Mouse (Mus musculus) embryo, embryonic 9.5 days (tissue): Measurements from ENCODE around the gene Dusp28.

Experiments
- DNase-seq: peaks from one replicate; pipeline ENCODE4 v3.0.0-alpha.2; 2017; ENCODE audit errors: extremely low spot score

The Dusp28 gene

GRCm38 (mm10) chr1:92907632-92908360 lies 1.0 kb downstream of the Dusp28 start:
- DNase-seq = no peak

GRCm38 (mm10) chr1:92908664-92909063 lies 1.9 kb downstream of the Dusp28 start:
- DNase-seq = no peak

DNA sequence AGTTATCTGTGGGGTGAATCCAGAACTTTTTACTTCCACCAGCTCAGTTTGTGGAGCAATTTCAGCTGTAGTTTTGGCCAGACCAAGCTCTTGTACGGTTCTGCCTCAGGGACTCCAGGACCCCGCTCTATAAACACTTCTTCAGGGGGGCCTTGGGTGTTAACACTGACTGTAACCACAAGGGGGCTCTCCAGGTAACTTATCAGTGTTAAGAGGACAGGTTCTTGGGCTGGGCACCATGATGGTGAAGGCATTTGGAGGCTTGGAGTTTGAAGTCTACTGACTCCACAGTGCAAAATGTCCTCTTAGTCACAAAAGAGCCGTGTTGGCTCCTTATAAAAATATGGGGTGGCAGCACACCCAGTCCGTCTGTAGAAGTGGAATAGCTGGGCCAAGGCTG lies 2.3 kb downstream of the Dusp28 start:
- DNase-seq = peak; percentile 28

GRCm38 (mm10) chr1:92910239-92910885 lies 3.6 kb downstream of the Dusp28 start, which contains the start of gene Rnpepl1:
Rnpepl1 (plus strand) TSS chr1:92910783.
- DNase-seq = peak; percentile 76

GRCm38 (mm10) chr1:92910925-92911720 lies 4.3 kb downstream of the Dusp28 start:
- peak; percentile 47 for DNase-seq

- no peak for DNase-seq
These were observed 4.9 kb downstream of the Dusp28 start for GRCm38 (mm10) chr1:92911721-92912138.

DNA sequence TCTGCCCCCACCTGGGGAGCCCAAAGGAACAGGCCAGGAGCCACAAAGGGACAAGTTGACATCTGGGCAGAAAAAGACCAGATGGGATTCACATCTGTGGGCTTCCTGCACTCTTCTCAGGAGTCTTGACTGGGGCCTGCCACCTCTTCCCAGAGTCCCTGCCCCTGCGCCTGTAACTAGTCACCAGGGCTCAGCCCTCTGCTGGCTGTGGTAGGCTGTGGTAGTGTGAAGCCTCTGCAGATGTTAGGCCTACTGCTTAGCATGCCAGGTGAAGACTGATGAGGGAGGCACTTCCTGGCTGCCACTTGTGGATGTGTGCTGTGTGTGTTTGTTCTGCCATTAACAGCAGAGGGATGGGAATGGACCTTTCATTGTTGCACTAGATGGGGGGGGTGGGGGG lies 5.5 kb downstream of the Dusp28 start:
- no peak for DNase-seq

- no peak for DNase-seq
These were observed 7.5 kb downstream of the Dusp28 start for GRCm38 (mm10) chr1:92914239-92914638.

DNA sequence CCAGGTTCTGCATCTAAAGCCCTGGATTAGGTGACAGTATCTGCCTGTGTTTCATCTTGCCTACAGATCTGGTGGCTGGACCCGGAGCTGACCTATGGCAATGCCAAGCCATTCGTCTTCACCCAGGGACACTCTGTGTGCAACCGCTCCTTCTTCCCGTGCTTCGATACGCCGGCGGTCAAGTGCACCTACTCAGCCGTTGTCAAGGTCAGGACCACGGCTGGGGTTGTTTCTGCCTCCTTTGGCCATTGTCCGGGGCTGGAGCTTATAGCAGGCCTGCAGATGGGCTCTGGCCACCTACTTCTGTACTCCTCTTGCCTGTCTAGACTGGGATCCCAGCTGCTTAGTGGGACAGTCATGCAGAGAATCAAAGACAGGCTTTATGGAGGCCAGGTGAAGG lies 8.2 kb downstream of the Dusp28 start:
- DNase-seq = no peak

DNA sequence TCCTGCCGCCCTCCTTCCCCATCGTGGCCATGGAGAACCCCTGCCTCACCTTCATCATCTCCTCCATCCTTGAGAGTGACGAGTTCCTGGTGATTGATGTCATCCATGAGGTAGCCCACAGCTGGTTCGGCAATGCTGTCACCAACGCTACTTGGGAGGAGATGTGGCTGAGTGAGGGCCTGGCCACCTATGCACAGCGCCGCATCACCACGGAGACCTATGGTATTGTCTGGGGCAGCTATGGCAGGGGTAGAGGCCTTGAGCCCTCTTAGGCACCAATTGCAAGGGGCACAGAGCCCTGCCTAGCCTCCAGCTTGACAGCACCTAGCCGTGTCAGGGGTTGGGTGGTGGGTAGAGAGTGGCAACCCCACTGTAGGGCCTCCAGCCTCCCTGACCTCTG lies 9.9 kb downstream of the Dusp28 start:
- no peak for DNase-seq

GRCm38 (mm10) chr1:92919151-92919550 lies 12.4 kb downstream of the Dusp28 start:
- DNase-seq = no peak

DNA sequence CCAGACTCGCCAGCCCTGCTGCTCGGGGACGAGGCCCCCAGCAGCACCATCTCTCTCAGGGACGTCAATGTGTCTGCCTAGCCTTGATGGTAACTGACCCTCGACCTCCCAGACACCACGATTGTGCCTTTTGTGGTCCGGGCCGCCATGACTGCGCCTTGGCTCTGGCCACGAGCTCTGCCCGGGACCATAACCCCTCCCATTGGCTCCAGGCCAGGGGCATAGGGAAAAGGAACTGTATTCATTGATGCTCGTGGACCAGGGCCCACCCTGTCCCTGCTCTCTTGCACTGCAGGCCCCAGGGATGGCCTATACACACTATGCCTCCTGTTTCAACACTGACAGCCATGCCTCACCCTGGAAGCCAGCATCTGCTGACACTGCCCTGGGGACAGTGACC lies 13.0 kb downstream of the Dusp28 start:
- no peak for DNase-seq

- no peak for DNase-seq
These were observed 13.9 kb downstream of the Dusp28 start for GRCm38 (mm10) chr1:92920474-92921200.

DNA sequence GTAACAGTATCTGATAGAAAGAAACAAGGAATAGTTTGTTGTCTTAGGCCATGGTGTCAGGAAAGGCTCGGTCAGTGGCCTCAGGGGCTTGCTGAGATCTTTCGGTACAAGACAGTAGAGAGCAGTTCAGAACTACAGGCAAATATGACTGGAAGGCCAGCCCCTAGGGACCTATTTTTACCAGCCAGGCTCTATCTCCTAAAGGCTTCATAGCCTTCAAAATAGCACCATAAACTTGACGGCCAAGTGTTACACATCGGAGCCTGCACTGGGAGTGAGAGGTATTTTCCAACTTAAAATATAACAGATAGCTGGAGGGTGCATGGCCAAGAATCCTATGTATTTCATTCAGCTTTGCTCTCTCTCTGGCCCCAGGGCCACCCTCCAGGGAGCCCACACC lies 14.7 kb downstream of the Dusp28 start:
- DNase-seq = no peak

DNA sequence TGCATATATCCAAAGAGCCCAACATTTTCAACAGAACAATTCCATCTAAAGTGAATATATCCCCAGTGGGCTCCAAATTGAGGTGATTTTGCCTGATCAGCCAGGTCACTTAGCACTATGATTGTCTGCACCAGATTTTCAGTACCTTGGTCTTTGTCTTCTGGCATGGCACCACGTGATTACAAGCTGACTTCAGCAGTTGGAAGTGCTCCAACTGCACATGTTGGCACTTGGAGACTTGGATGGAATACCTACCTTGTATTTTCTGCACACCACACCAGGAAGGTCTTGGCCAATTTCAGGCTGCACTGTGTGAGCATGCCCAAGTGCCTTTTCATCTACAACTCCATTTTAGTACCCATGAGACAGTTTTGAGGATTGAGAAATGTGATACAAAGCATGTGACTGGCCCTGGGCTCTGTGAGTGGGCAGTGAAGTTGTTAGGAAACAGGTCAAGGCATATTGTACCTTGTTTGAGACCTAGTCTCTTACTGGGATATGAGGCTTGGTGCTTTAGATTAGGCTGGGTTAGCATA lies 23.5 kb downstream of the Dusp28 start:
- DNase-seq = no peak

GRCm38 (mm10) chr1:92933611-92934010 lies 26.8 kb downstream of the Dusp28 start:
- no peak for DNase-seq

DNA sequence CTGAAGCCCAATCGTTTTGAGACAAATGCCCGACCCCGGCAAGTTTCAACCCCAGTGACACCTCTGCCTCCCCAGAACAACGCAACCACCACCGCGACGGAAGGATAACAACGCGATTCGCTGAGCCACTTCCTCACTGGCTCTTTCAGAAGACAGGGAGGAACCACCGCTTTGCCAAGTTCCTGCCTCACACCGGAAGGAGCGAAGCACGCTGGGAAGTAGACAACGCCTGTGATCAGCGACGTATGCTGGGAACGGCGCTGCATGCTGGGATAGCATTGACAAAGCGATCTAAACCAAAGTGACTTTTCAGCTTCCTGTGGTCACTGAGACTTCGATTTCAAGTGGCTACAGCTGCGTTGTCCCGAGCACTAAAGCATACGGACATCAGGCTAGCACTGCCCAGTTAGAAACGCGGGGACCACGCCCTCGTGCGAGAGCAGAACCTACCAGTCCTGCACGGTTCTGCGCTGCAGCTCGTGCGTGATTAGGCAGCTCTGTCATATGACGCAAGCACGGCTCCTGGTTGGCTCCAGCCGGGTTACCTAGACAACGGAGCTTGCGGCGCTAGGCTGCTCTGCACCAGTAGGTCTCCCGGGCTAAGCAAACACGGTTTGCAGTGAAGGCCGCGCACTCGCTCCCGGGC lies 27.5 kb downstream of the Dusp28 start, which contains the start of gene Capn10:
Capn10 (plus strand) TSS at position 195 of the 646 bp plus-strand sequence.
- peak; percentile 94 for DNase-seq

DNA sequence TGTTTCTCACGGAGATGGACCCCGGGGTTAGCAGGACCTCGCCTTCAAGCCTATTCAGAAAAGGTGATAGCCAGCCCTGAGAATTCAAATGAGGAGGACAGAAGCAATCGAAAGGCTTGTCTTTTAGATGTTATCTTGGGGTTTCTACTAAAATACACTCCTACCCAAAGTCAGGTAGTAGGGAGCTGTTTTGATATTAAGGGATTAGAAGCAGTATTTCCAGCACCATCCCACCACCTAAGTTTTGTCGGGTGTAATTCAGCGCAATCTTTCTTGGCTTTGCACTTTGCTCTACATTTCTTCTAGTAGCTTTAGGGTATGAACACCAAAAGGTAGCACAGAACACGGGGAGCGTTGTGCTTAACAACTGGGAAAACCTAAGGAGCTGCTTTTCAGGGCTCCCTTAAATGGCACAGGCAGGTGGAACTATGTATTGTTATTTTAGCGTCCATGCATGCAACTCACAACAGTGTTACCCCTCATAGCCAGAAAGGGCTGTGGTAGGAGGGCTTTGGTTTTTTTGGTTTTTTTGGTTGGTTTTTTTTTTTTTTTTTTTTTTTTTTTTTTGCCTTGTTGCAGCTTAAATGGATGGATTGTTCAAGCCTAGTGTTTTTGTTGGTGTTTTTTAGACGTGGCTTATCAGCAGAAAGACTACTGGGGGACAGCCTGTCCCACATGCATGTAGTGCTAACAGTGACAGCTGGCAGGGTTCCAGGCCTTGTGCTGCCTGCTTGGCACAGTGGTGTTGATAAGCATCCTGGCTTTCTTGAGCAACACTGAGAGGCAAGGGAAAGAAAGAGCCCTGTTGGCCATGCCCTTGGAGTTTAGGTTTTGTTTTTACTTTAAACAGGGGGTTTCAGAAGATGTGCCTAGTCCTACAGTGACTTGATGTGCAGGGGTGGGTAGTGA lies 28.5 kb downstream of the Dusp28 start:
- DNase-seq = no peak

- no peak for DNase-seq
These were observed 29.2 kb downstream of the Dusp28 start for GRCm38 (mm10) chr1:92935977-92936376.

DNA sequence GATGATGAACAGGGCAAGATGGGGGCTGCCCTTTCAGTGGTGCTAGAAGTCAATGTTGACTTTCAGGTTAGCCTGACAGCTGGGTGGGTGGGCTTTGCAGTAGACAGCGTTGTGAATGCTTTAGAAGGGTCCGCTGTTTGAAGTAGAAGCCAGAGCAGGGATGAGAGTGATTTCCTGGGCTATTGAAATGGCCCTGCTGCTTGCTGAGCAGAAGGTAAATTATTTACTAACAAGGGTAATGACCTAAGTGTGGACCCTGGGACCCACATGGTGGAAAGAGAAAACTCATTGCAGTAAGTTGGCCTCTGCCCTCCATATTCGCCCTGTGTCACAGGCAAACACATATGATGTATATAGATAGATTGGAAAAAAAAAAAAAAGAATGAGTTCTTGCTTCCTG lies 29.7 kb downstream of the Dusp28 start:
- DNase-seq = no peak
